Comparison of ENCODE assay signal across 8 mouse cellular contexts in the genomic region with DNA sequence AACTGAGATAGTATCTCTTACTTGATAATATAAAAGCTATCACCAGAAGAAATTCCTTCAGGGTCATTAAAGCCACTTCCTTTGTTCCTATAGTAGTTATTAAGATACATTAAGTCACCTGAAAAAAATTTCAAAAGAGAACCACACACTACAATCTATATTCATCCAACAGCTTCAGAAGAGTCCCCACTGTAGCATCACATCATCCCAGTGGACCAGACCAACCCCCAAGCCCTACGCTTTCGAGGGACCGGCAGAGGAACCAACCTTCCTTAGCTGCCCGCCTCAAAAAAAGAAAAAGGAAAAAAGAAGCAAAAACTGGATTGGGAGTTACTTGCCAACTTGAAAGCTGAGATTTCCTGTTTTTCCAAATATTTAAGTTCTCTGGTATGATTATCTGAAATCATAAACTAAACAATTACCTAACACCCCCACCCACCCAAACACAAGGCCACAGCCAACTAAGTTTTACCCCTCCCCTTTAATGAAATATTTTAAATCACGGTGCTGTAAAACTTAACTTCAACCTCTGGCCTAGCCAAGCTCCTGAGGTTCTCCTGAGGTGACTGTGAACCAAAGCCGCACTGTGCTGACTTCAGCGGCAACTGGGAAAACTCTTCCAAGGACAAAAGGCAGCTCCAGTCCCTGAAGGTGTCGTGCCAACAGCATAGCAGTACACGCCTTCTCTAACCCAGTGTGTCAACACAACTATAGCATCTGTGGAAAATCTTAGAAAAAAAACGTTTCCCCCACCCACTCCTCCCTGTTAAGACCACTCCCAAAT. TPM values are rescaled to one million over a fixed set of nuclear protein-coding genes. Genes with fewer than 3 reads are reported as not detected.
DNase-seq lines count a peak whose midpoint lies in the region; ATAC-seq and TF ChIP-seq lines count a peak whose summit lies in the region.

No protein-coding gene starts in this region.

- peak overlapping the region; percentile 99 for H3K9ac ChIP-seq in CH12.LX (ENCODE audit: insufficient read depth, low read depth)
- peak overlapping the region; percentile 99 for H3K9ac ChIP-seq in embryonic facial prominence, embryonic 14.5 days (ENCODE audit: low read depth, low read length)
- peak overlapping the region; percentile 81 for H3K9ac ChIP-seq in intestine, embryonic 16.5 days (ENCODE audit: low read depth, low read length)
- peak overlapping the region; percentile 74 for H3K9ac ChIP-seq in midbrain, embryonic 16.5 days (ENCODE audit: low read depth, low read length)

- peaks cover 63% of the 10 kb centered on the region for H3K79me2 ChIP-seq in CH12.LX (replicated peaks; ENCODE audit: control insufficient read depth, extremely low read depth, insufficient read depth, poor library complexity, severe bottlenecking)

- H3K4me1 ChIP-seq in cerebellum, adult 2 months (ENCODE audit: control insufficient read depth, insufficient read depth, low read length), result peaks cover 11% of the 10 kb centered on the region
- peaks cover 5 to 22% of the 10 kb centered on the region in 2 experiments; a peak in 3 of 4 replicates for H3K4me1 ChIP-seq in CH12.LX (ENCODE audit: control insufficient read depth in 1 of 2, insufficient read depth in 2 of 2)
- H3K4me1 ChIP-seq in embryonic facial prominence, embryonic 14.5 days (ENCODE audit: control insufficient read depth, insufficient read depth, low read length), result peaks cover 16% of the 10 kb centered on the region
- H3K4me1 ChIP-seq in intestine, embryonic 16.5 days (ENCODE audit: control insufficient read depth, insufficient read depth, low read length), result peaks cover 37% of the 10 kb centered on the region
- H3K4me1 ChIP-seq in midbrain, embryonic 16.5 days (ENCODE audit: control insufficient read depth, insufficient read depth, low read length), result peaks cover 34% of the 10 kb centered on the region

- peaks cover 43 to 63% of the 10 kb centered on the region in 2 experiments for H3K36me3 ChIP-seq in CH12.LX (replicated peaks in 1 of 2; ENCODE audit: control insufficient read depth in 1 of 2, insufficient read depth in 1 of 2, low read length in 1 of 2)
- peaks cover 60% of the 10 kb centered on the region for H3K36me3 ChIP-seq in embryonic facial prominence, embryonic 14.5 days (ENCODE audit: control insufficient read depth, insufficient read depth, low read length)
- H3K36me3 ChIP-seq in intestine, embryonic 16.5 days (ENCODE audit: control insufficient read depth, insufficient read depth, low read length), result peaks cover 21% of the 10 kb centered on the region
- peaks cover 16% of the 10 kb centered on the region for H3K36me3 ChIP-seq in midbrain, embryonic 16.5 days (ENCODE audit: control insufficient read depth, insufficient read depth, low read length)

- H3K9me3 ChIP-seq in CH12.LX (replicated peaks; ENCODE audit: low read length), result no peaks in the 10 kb centered on the region
- H3K9me3 ChIP-seq in embryonic facial prominence, embryonic 14.5 days (ENCODE audit: control insufficient read depth, low read length), result no peaks in the 10 kb centered on the region
- no peaks in the 10 kb centered on the region for H3K9me3 ChIP-seq in intestine, embryonic 16.5 days (ENCODE audit: control insufficient read depth, low read length)
- no peaks in the 10 kb centered on the region for H3K9me3 ChIP-seq in midbrain, embryonic 16.5 days (replicated peaks; ENCODE audit: control insufficient read depth, low read length, poor library complexity, severe bottlenecking)

- DNase-seq in cerebellum, adult 2 months, result peak in 1 of 2 experiments; percentile 35
- DNase-seq in cerebellum, postnatal 10 days, result no peak
- DNase-seq in CH12.LX (ENCODE audit: extremely low read depth), result no peak
- peak; percentile 62 for DNase-seq in embryonic facial prominence, embryonic 14.5 days (ENCODE audit: low spot score)
- no peak for DNase-seq in frontal cortex, postnatal 25 days (ENCODE audit: low spot score in 2 of 2)
- no peak for DNase-seq in frontal cortex, postnatal 36 days (ENCODE audit: low spot score in 2 of 2)

- peak overlapping the region; percentile 92 for H3K4me3 ChIP-seq in cerebellum, adult 2 months (replicated peaks; ENCODE audit: insufficient read depth, low read depth, low read length)
- peak overlapping the region; percentile 60 to 98 (median 79) for H3K4me3 ChIP-seq in CH12.LX (replicated peaks in 1 of 3; ENCODE audit: low read depth in 2 of 3, low read length in 2 of 3, poor library complexity in 1 of 3)
- peak overlapping the region; percentile 90 for H3K4me3 ChIP-seq in embryonic facial prominence, embryonic 14.5 days (ENCODE audit: low read depth, low read length)
- peak overlapping the region; percentile 62 for H3K4me3 ChIP-seq in intestine, embryonic 16.5 days (ENCODE audit: low read length)
- H3K4me3 ChIP-seq in midbrain, embryonic 16.5 days (ENCODE audit: low read depth, low read length), result peak overlapping the region; percentile 61

- TF ChIP-seq RAD21 in CH12.LX (IDR thresholded peaks at IDR 0.05; ENCODE audit: low read depth, low read length), result no peak

- no peaks in the 10 kb centered on the region for H3K27me3 ChIP-seq in cerebellum, adult 2 months (ENCODE audit: control insufficient read depth, insufficient read depth, low read length)
- H3K27me3 ChIP-seq in CH12.LX (replicated peaks), result no peaks in the 10 kb centered on the region
- H3K27me3 ChIP-seq in embryonic facial prominence, embryonic 14.5 days (replicated peaks; ENCODE audit: control insufficient read depth, insufficient read depth, low read length), result no peaks in the 10 kb centered on the region
- H3K27me3 ChIP-seq in intestine, embryonic 16.5 days (replicated peaks; ENCODE audit: control insufficient read depth, insufficient read depth, low read length), result no peaks in the 10 kb centered on the region
- no peaks in the 10 kb centered on the region for H3K27me3 ChIP-seq in midbrain, embryonic 16.5 days (ENCODE audit: control insufficient read depth, insufficient read depth, low read depth, low read length)

- TF ChIP-seq CTCF in cerebellum, adult 2 months (IDR thresholded peaks at IDR 0.05; ENCODE audit: borderline replicate concordance, insufficient read depth, low read depth, low read length), result no peak
- no peak for TF ChIP-seq CTCF in CH12.LX (conservative IDR thresholded peaks at IDR 0.05 in 1 of 2, IDR thresholded peaks at IDR 0.05 in 1 of 2; ENCODE audit: low read depth in 2 of 2, low read length in 2 of 2)

- in situ Hi-C loops in CH12.LX (cut with MboI; ENCODE audit: low pct_ligation_motif_present, low pct_unique_long_range_greater_than_20kb, low sequenced_read_pairs), result no loop called here

- under 1% methylated on average over 10 of the region's 10 CpGs for WGBS in cerebellum, adult 2 months
- WGBS in embryonic facial prominence, embryonic 14.5 days, result under 1% methylated on average over 10 of the region's 10 CpGs
- WGBS in intestine, embryonic 16.5 days, result 0% methylated on average over 10 of the region's 10 CpGs
- WGBS in midbrain, embryonic 16.5 days, result 0% methylated on average over 10 of the region's 10 CpGs

- peak; percentile 24; the same call in 1 of the 2 replicates for TF ChIP-seq POLR2A in cerebellum, adult 2 months (IDR thresholded peaks at IDR 0.05; ENCODE audit: borderline replicate concordance, insufficient read depth, low read length)
- TF ChIP-seq POLR2A in CH12.LX (IDR thresholded peaks at IDR 0.05; ENCODE audit: low read depth, low read length), result peak; percentile 53

- no peak overlapping the region for H3K27ac ChIP-seq in cerebellum, adult 2 months (ENCODE audit: insufficient read depth, low read length)
- H3K27ac ChIP-seq in CH12.LX (ENCODE audit: insufficient read depth, low read depth), result peak overlapping the region; percentile 53
- H3K27ac ChIP-seq in embryonic facial prominence, embryonic 14.5 days (replicated peaks; ENCODE audit: low read depth, low read length), result peak overlapping the region; percentile 100
- H3K27ac ChIP-seq in intestine, embryonic 16.5 days (ENCODE audit: low read length), result peak overlapping the region; percentile 89
- peak overlapping the region; percentile 83 for H3K27ac ChIP-seq in midbrain, embryonic 16.5 days (ENCODE audit: low read length)

- dilution Hi-C loops in CH12.LX (cut with MboI; ENCODE audit: extremely low pct_ligation_motif_present, extremely low pct_unique_long_range_greater_than_20kb, low sequenced_read_pairs), result no loop called here

- TF ChIP-seq EP300 in CH12.LX (IDR thresholded peaks at IDR 0.05; ENCODE audit: low read length), result no peak

- H3K4me2 ChIP-seq in CH12.LX (ENCODE audit: insufficient read depth, low read depth, poor library complexity, severe bottlenecking), result peak overlapping the region; percentile 30; the same call in 1 of the 2 replicates
- H3K4me2 ChIP-seq in embryonic facial prominence, embryonic 14.5 days (ENCODE audit: low read depth, low read length), result peak overlapping the region; percentile 84
- H3K4me2 ChIP-seq in intestine, embryonic 16.5 days (ENCODE audit: low read depth, low read length), result peak overlapping the region; percentile 65
- H3K4me2 ChIP-seq in midbrain, embryonic 16.5 days (ENCODE audit: low read length), result peak overlapping the region; percentile 79

- ATAC-seq in embryonic facial prominence, embryonic 14.5 days (ENCODE audit: low read depth), result no peak
- no peak for ATAC-seq in intestine, embryonic 16.5 days
- no peak for ATAC-seq in midbrain, embryonic 16.5 days

TF ChIP-seq in CH12.LX, 34 proteins besides CTCF, POLR2A, EP300 and RAD21 (continues in another document):
- no peak for TF ChIP-seq JUND (conservative IDR thresholded peaks at IDR 0.05; ENCODE audit: low read depth, low read length)
- TF ChIP-seq MAX (IDR thresholded peaks at IDR 0.05; ENCODE audit: low read length), result no peak
- TF ChIP-seq E2F4 (IDR thresholded peaks at IDR 0.05; ENCODE audit: insufficient replicate concordance, low read depth, low read length), result no peak
- no peak for TF ChIP-seq GABPA (IDR thresholded peaks at IDR 0.05; ENCODE audit: insufficient replicate concordance, low read depth, low read length)

RNA-seq across cellular contexts. Expression of a gene that starts 28.5 kb away (rescaled TPM):
- polyA plus RNA-seq in cerebellum, adult 2 months (2012; rRNA removed), result 158 and 170 TPM in 2 replicates
- total RNA-seq in CH12.LX (2012; rRNA removed) (49.8 and 55.0 TPM in 2 replicates), CH12.LX (2014; rRNA removed) (35.1 and 37.6 TPM in 2 replicates)
- polyA plus RNA-seq in CH12.LX (2012; ENCODE audit: insufficient read length, low read depth), result 49.1 and 56.1 TPM in 2 replicates
- polyA plus RNA-seq in embryonic facial prominence, embryonic 14.5 days (2014; fragmentation: Nextera tagmentation; extraction: Ambion mirVana), result 78.3 and 79.8 TPM in 2 replicates
- polyA plus RNA-seq in intestine, embryonic 16.5 days (2015; fragmentation: Nextera tagmentation; extraction: Ambion mirVana), result 58.9 and 64.3 TPM in 2 replicates
- 86.3 and 86.6 TPM in 2 replicates for polyA plus RNA-seq in midbrain, embryonic 16.5 days (2015; fragmentation: Nextera tagmentation; extraction: Ambion mirVana)

RNA-seq across cellular contexts. Expression of a gene that starts 59.1 kb away (rescaled TPM):
- 165 and 175 TPM in 2 replicates for polyA plus RNA-seq in cerebellum, adult 2 months (2012; rRNA removed)
- total RNA-seq in CH12.LX (2012; rRNA removed) (0.17 and 0.51 TPM in 2 replicates), CH12.LX (2014; rRNA removed) (not detected in 2 replicates)
- not detected in 2 replicates for polyA plus RNA-seq in CH12.LX (2012; ENCODE audit: insufficient read length, low read depth)
- 59.2 and 68.0 TPM in 2 replicates for polyA plus RNA-seq in embryonic facial prominence, embryonic 14.5 days (2014; fragmentation: Nextera tagmentation; extraction: Ambion mirVana)
- 14.0 and 20.8 TPM in 2 replicates for polyA plus RNA-seq in intestine, embryonic 16.5 days (2015; fragmentation: Nextera tagmentation; extraction: Ambion mirVana)
- polyA plus RNA-seq in midbrain, embryonic 16.5 days (2015; fragmentation: Nextera tagmentation; extraction: Ambion mirVana), result 9.3 and 9.6 TPM in 2 replicates

Comparison
In these comparisons a context has a peak if more than half of its experiments do, and no peak if none do; other contexts are left out.
1. H3K4me2 ChIP-seq: peak in every context shown above with its lines; median percentile 84 in embryonic facial prominence, embryonic 14.5 days; 79 in midbrain, embryonic 16.5 days; 65 in intestine, embryonic 16.5 days; 30 in CH12.LX.